Mouse (Mus musculus): ENCODE measurements around the gene Pan3.

DNA sequence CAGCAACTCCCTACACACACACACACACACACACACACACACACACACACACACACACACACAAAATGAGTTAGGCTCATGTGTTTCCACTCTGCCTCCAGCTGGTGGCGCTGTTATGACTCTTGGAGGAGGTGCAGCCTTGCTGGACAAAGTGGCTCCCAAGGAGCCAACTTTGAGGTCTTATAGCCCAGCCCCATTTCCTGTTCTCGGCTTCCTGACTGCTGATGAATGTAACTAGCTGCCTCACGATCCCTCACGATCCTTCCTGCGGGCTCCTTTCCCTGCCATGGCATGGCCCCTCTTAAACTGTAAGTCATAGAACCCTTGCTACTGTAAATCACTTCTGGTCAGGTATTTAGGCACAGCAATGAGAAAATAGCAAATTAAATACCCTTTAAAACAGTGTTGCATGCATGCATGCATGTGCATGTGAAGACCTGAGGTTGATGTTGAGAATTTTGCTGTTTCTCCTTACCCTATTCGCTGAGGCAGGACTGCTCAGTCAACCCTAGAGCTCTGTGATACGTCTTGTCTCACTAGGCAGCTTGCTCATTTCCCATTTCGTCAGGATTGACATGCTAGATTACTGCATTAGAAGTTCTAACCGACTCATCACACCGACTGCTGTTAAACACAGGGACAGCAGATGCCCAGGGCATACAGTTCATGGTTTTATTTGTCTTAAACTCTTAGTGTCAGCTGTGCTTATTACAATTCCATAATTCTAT is 11.4 kb upstream of the Pan3 start:
- peak; percentile 85 for TF ChIP-seq CTCF (IDR thresholded peaks at IDR 0.05; ENCODE audit: low read depth, low read length)
- no peak for TF ChIP-seq POLR2A (IDR thresholded peaks at IDR 0.05; ENCODE audit: borderline replicate concordance, low read depth, low read length)

Measured in bone marrow macrophage, adult 2 months (primary cell).